Mouse (Mus musculus) limb, embryonic 11.5 days (tissue): ENCODE data around the gene Ddx60. TPM values are rescaled to one million over a fixed set of nuclear protein-coding genes. Genes with fewer than 3 reads are reported as not detected.

ENCODE experiments used
- ATAC-seq: fragments of 200-750 bp; cut with Nextera tagmentation; 2 replicates; pipeline ENCODE4 v1.8.0; 2017; ENCODE audit warnings: low read depth; ENCODE audit not compliant: insufficient number of reproducible peaks, low FRiP score, low TSS enrichment
- DNase-seq: peaks from one replicate; pipeline ENCODE4 v3.0.0-alpha.2; 2015; ENCODE audit warnings: low spot score
- H3K27ac ChIP-seq: fragments of 300-500 bp; sonication (generic); replicated peaks from 2 replicates; pipeline ENCODE4 v1.5.1; 2014; ENCODE audit warnings: low read depth, mild to moderate bottlenecking, low read length
- H3K27me3 ChIP-seq: fragments of 300-500 bp; sonication (generic); 2 replicates; pipeline ENCODE4 v1.6.1; 2014; ENCODE audit warnings: mild to moderate bottlenecking, low read length, mixed read lengths; ENCODE audit not compliant: control insufficient read depth, insufficient read depth
- H3K36me3 ChIP-seq: fragments of 300-500 bp; sonication (generic); 2 replicates; pipeline ENCODE4 v1.6.1; 2014; ENCODE audit warnings: mild to moderate bottlenecking, low read length, moderate library complexity, mixed read lengths; ENCODE audit not compliant: control insufficient read depth, insufficient read depth
- H3K4me1 ChIP-seq: fragments of 300-500 bp; sonication (generic); 2 replicates; pipeline ENCODE4 v1.6.1; 2014; ENCODE audit warnings: low read length, mixed read lengths; ENCODE audit not compliant: control insufficient read depth, insufficient read depth
- H3K4me2 ChIP-seq: fragments of 300-500 bp; sonication (generic); 2 replicates; pipeline ENCODE4 v1.6.1; 2014; ENCODE audit warnings: low read depth, mild to moderate bottlenecking, moderate library complexity; ENCODE audit not compliant: severe bottlenecking
- H3K4me3 ChIP-seq: fragments of 300-500 bp; sonication (generic); 2 replicates; pipeline ENCODE4 v1.5.1; 2014; ENCODE audit warnings: low read depth, low read length
- H3K9ac ChIP-seq: fragments of 300-500 bp; sonication (generic); 2 replicates; pipeline ENCODE4 v1.6.1; 2014; ENCODE audit warnings: mild to moderate bottlenecking, low read length
- H3K9me3 ChIP-seq: fragments of 300-500 bp; sonication (generic); 2 replicates; pipeline ENCODE4 v1.6.1; 2016; ENCODE audit warnings: low read length; ENCODE audit not compliant: control insufficient read depth
- WGBS: fragments of 180-500 bp; shearing (Covaris S2); extraction: QIAGEN DNeasy Blood & Tissue Kit; methylation state at CpG from one replicate; pipeline ENCODE4 v1.1.7; 2014; 5-methylcytosine and 5-hydroxymethylcytosine counted together
- polyA plus RNA-seq: library from polyadenylated mRNA; unstranded; fragments of >200 nt; fragmentation: Nextera tagmentation; extraction: Ambion mirVana; gene quantifications from 2 replicates; pipeline ENCODE4 v1.2.1, GENCODE M21; 2014

Gene Ddx60
- 0.04 TPM in 1 of 2 replicates, not detected in the other for polyA plus RNA-seq

DNA sequence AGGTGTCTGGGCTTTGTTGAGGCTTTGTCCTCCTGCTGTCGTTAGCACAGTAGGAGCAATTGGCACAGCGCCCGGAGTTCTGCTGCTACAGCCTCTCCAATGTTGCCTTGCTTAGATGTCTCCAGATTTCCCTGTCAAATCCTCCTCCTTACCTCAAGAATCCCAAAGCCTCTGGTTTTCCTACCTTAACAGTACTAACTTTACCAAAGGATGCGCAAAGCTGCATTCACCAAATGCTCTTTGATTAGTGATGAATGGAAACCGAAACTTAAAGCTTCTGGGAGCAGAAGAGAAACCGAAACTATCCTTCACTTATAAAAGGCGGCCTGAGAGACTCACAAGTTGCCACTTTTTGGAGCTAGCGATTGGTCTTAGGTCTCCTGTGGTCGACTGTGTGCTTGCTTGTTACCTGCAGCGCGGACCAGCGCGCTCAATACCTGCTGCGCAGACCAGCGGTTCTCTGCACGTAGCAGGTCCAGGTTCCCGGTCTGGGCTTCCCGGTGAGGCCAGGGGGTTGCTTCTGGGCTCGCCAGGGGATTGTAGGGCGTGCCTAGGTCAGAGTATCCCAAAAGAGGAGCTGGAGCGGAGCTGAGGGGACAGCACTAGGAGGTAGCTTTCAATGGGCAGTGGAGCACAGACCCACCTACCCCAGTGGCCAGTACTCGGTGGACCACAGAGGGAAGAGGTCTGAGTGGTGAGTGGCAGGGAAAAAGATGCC lies at the start of gene Ddx60:
Ddx60 (plus strand) TSS at position 311 of the 718 bp plus-strand sequence.
- peak within 1 kb of the TSS; percentile 40 for H3K9ac ChIP-seq
- H3K9me3 ChIP-seq, result no peaks in the 10 kb centered on the region
- peak within 1 kb of the TSS; percentile 41 for H3K4me3 ChIP-seq
- 12% methylated on average over 22 of the region's 22 CpGs for WGBS
- H3K36me3 ChIP-seq, result no peaks in the 10 kb centered on the region
- peak within 1 kb of the TSS; percentile 67 for H3K4me2 ChIP-seq
- ATAC-seq (no peak), DNase-seq (peak; percentile 39)
- H3K27ac ChIP-seq, result no peak within 1 kb of the TSS
- no peaks in the 10 kb centered on the region for H3K4me1 ChIP-seq
- no peaks in the 10 kb centered on the region for H3K27me3 ChIP-seq

DNA sequence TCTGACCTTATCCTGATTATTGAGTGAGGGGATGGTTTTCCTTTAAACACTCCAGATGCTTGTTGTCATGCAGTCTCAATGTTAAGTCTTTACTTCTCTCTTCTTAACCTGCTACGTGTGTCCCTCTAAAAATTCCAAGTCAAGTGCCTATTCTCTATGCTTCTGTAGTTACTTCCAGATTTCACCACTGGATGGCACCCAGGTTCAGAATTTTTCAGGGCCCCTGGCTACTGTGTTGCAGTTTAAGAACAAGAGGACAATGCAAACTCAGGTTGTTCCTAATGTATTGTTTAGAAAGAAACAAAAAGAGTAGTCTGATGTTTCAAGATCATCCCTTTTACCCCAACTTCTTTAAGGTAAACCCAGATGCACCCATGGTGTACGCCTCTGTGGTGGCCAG lies 33.8 kb upstream of the Ddx60 start:
- WGBS, result 64% methylated on average over 2 of the region's 2 CpGs
- Histone ChIP-seq H3K9ac (no peak overlapping the region), H3K27me3 (no peaks in the 10 kb centered on the region), H3K36me3 (no peaks in the 10 kb centered on the region), H3K9me3 (no peaks in the 10 kb centered on the region), H3K4me2 (no peak overlapping the region), H3K4me3 (no peak overlapping the region), H3K4me1 (no peaks in the 10 kb centered on the region), H3K27ac (no peak overlapping the region)
- peak; percentile 74 for DNase-seq
- no peak for ATAC-seq

DNA sequence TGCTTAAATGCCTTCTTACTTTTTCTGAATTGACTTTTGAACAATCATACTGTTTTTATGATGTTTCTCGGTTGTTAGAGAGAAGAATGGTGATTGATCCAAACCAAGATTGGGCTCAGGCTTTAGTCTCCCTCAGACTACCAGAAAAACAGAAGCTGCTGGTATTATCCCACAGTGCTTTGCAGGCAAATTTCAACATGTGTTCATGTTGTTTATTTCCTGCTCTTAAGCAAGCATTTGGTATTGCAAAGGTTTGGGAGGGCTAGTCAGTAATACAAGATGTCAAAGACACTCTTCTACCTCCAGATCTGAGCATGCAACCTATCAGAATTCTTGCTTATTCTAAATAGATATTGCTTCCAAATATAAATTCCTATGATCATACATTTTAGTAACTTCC lies 31.1 kb upstream of the Ddx60 start:
- WGBS, result 84% methylated on average over 1 of the region's 1 CpGs
- no peak overlapping the region for H3K4me3 ChIP-seq
- no peak overlapping the region for H3K27ac ChIP-seq
- H3K9me3 ChIP-seq, result no peaks in the 10 kb centered on the region
- no peaks in the 10 kb centered on the region for H3K27me3 ChIP-seq
- no peak overlapping the region for H3K4me2 ChIP-seq
- no peaks in the 10 kb centered on the region for H3K36me3 ChIP-seq
- no peaks in the 10 kb centered on the region for H3K4me1 ChIP-seq
- no peak for ATAC-seq
- DNase-seq, result no peak
- H3K9ac ChIP-seq, result no peak overlapping the region

DNA sequence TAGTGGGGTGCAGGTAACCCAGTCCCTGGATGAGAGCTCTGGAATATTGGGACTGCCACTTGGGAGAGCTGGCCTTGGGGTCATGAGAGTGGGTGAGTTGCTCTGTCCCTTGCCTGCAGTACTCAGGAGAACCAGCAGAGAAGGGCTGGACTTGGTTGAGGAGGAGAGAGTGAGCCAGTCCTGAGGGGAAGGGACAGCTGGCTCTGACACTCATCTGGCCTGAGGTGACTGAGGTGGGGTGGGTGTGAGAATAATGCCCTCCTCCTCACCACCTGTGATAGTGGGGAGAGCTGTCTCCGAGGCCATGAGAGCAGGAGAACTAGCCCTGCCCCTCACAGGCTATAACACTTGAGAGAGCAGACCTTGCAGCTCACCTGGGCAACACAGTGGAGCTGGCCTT lies 30.5 kb upstream of the Ddx60 start:
- Histone ChIP-seq H3K4me3 (no peak overlapping the region), H3K9ac (no peak overlapping the region), H3K9me3 (no peaks in the 10 kb centered on the region), H3K4me2 (no peak overlapping the region), H3K27ac (no peak overlapping the region), H3K4me1 (no peaks in the 10 kb centered on the region), H3K36me3 (no peaks in the 10 kb centered on the region), H3K27me3 (no peaks in the 10 kb centered on the region)
- whole genome bisulfite sequencing, result 89% methylated on average over 1 of the region's 1 CpGs
- DNase-seq (no peak), ATAC-seq (no peak)

DNA sequence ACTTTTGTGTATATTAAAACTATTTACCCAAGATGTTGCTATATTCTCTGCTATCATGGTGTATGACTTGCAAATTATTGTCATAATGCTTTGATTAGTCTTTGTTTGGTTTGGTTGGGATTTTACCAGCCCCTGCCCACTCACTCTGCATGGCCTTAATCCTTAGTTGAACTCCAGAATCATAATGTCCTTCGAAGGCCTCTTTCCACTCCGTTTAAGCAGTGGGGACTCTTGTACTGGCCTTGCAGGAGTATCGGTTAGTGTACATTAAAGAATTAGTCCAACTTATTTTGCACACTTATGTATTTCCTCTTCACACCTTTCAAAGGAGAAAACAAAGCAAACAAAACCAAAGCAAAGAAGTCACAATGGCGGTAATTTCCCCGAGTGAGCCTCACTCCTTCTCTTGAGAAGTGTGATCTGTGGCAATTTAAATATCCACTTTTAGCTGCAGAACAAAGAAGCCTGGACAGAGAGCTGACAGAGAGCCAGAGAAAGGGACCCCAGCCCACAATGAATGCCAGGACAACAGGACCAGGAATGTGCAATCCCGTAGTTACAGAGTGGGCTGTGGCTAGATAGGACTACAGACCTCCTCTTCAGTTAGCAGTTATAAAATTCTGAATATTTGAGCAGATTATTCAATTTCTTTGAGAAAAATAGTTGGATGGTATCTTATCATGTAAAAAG lies 26.7 kb upstream of the Ddx60 start:
- no peaks in the 10 kb centered on the region for H3K27me3 ChIP-seq
- H3K4me1 ChIP-seq, result no peaks in the 10 kb centered on the region
- no peaks in the 10 kb centered on the region for H3K36me3 ChIP-seq
- no peak for DNase-seq
- 84% methylated on average over 6 of the region's 6 CpGs for WGBS
- no peak overlapping the region for H3K27ac ChIP-seq
- no peaks in the 10 kb centered on the region for H3K9me3 ChIP-seq
- ATAC-seq, result no peak
- H3K4me2 ChIP-seq, result no peak overlapping the region
- H3K9ac ChIP-seq, result no peak overlapping the region
- H3K4me3 ChIP-seq, result no peak overlapping the region

DNA sequence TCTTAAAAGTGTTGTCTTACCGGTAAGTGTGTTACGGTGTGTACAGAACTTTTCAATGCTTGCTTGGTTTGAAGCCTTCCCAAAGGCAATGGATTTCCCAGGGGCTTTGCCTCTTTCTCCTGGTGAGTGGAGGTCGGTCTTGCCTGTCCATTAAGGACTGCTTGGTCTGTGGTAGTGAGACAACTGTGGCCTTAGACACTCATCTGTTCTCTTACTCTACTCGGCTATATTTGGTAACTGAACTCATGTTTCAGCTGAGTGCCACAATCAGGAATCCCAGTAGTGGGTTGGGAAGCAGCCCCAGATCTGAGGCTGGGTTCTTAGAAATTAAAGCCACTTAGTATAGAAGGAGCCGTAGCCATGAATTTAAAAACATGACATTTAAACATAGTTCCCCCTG lies 25.4 kb upstream of the Ddx60 start, which contains the start of gene Palld:
Palld (minus strand) TSS at position 170 of the 400 bp plus-strand sequence.
- DNase-seq (no peak), ATAC-seq (no peak)
- H3K36me3 ChIP-seq, result no peaks in the 10 kb centered on the region
- H3K27ac ChIP-seq, result no peak within 1 kb of the TSS
- no peaks in the 10 kb centered on the region for H3K9me3 ChIP-seq
- no peaks in the 10 kb centered on the region for H3K27me3 ChIP-seq
- no peak within 1 kb of the TSS for H3K9ac ChIP-seq
- H3K4me2 ChIP-seq, result no peak within 1 kb of the TSS
- WGBS, result 91% methylated on average over 5 of the region's 5 CpGs
- H3K4me1 ChIP-seq, result no peaks in the 10 kb centered on the region
- no peak within 1 kb of the TSS for H3K4me3 ChIP-seq

DNA sequence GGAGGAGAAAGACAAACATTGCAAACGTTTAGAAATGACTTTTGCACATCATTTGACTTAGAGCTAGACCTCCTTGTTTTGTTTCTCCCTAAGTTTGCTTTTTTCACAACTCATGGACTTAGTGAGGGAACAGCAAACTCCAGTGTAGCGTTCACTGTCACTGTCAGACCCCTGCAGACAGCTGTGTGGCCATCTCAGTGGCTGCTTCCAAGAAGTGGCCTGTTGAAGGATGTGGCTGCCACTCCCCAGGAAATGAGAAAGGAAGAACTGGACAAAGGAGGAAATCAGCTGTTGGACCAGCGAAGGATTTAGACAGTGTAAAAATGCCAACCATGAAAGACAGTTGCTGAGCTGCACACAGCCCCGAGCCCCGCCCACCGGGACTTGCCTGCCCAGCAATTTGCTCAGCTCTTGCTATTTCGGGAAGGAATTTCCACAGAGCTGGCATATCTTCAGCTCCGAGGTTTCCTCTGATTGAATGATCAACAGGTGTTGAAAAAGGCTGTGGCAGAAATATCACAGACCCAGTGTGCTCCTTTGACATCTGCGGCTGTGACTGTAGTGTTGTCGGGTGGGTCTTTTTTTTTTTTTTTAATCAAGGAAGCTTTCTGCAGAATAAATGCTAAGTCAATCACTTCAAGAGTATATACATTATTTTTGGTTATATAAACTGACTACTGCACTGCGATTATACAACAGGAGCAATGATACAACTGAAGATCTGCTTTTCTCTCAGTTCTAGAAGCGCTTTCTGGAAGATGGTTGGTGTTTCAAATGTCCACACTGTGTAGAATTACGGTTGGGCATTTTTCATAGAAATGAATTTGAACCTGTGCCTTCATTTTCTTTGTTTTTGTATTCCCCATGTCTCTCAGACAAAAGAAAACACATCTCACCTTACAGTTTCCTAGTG lies 19.3 kb upstream of the Ddx60 start:
- Histone ChIP-seq H3K36me3 (no peaks in the 10 kb centered on the region), H3K27me3 (no peaks in the 10 kb centered on the region), H3K4me2 (no peak overlapping the region), H3K4me3 (no peak overlapping the region), H3K4me1 (no peaks in the 10 kb centered on the region), H3K27ac (no peak overlapping the region), H3K9ac (no peak overlapping the region), H3K9me3 (no peaks in the 10 kb centered on the region)
- ATAC-seq, result no peak
- peak; percentile 24 for DNase-seq
- whole genome bisulfite sequencing, result 76% methylated on average over 13 of the region's 13 CpGs

DNA sequence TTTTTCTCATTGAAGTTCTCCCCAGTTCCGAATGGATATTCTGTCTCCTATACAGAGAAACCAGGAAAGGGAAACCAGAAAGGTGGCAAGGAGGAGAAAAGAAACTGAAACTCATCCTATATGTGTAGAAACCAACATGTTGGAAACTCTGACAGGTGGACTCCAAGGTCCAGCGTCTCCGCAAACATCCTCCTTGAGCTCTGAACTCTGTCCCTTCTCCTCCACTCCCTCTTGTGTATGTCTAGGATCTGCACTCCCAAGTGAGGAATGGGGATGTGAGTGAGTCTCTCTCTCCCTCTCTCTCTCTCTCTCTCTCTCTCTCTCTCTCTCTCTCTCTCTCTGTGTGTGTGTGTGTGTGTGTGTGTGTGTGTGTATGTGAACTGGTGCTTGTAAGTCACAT lies 18.6 kb upstream of the Ddx60 start:
- H3K27ac ChIP-seq, result no peak overlapping the region
- 85% methylated on average over 3 of the region's 3 CpGs for WGBS

More for the DNA sequence above, 18.6 kb upstream of the Ddx60 start:
- Histone ChIP-seq H3K36me3 (no peaks in the 10 kb centered on the region), H3K9me3 (no peaks in the 10 kb centered on the region), H3K4me1 (no peaks in the 10 kb centered on the region), H3K9ac (no peak overlapping the region), H3K4me2 (no peak overlapping the region), H3K27me3 (no peaks in the 10 kb centered on the region), H3K4me3 (no peak overlapping the region)
- ATAC-seq, result no peak
- no peak for DNase-seq
